Mouse (Mus musculus): ENCODE results near the gene Gm21887. TPM values are rescaled to one million over a fixed set of nuclear protein-coding genes. Genes with fewer than 3 reads are reported as not detected.
"Not testable (repeated sequence)": the region's sequence is repeated elsewhere in the genome, so short reads cannot be mapped to it uniquely, and the experiment has no call there.

Gm21887 gene
- polyA plus RNA-seq, 1 experiment, result 1,607 TPM

GRCm38 (mm10) chrX:169998559-169999219 is 10.8 kb upstream of the Gm21887 start:
- H3K4me1 ChIP-seq (replicated peaks; ENCODE audit: control insufficient read depth, insufficient read depth, low read length); H3K4me3 ChIP-seq (ENCODE audit: control insufficient read depth, insufficient read depth, low read length); H3K27ac ChIP-seq (ENCODE audit: control insufficient read depth, insufficient read depth, low read length); H3K27me3 ChIP-seq (ENCODE audit: control insufficient read depth, insufficient read depth, low read length); H3K36me3 ChIP-seq (ENCODE audit: control insufficient read depth, insufficient read depth, low read length); DNase-seq: not testable (repeated sequence)
- 13% methylated on average over 2 of the region's 4 CpGs for WGBS

GRCm38 (mm10) chrX:169999226-169999883 is 10.1 kb upstream of the Gm21887 start:
- not testable (repeated sequence) for H3K27ac ChIP-seq (ENCODE audit: control insufficient read depth, insufficient read depth, low read length); H3K4me1 ChIP-seq (replicated peaks; ENCODE audit: control insufficient read depth, insufficient read depth, low read length); H3K36me3 ChIP-seq (ENCODE audit: control insufficient read depth, insufficient read depth, low read length); H3K4me3 ChIP-seq (ENCODE audit: control insufficient read depth, insufficient read depth, low read length); H3K27me3 ChIP-seq (ENCODE audit: control insufficient read depth, insufficient read depth, low read length)
- DNase-seq, result peak; percentile 81
- 41% methylated on average over 6 of the region's 11 CpGs for WGBS

- H3K36me3 ChIP-seq (ENCODE audit: control insufficient read depth, insufficient read depth, low read length); H3K27me3 ChIP-seq (ENCODE audit: control insufficient read depth, insufficient read depth, low read length); H3K27ac ChIP-seq (ENCODE audit: control insufficient read depth, insufficient read depth, low read length); H3K4me3 ChIP-seq (ENCODE audit: control insufficient read depth, insufficient read depth, low read length); DNase-seq; H3K4me1 ChIP-seq (replicated peaks; ENCODE audit: control insufficient read depth, insufficient read depth, low read length): not testable (repeated sequence)
- WGBS, result 0% methylated on average over 2 of the region's 3 CpGs
Observed at GRCm38 (mm10) chrX:169999912-170000641, 9.4 kb upstream of the Gm21887 start.

GRCm38 (mm10) chrX:170000642-170001387 is 8.6 kb upstream of the Gm21887 start:
- not testable (repeated sequence) for H3K36me3 ChIP-seq (ENCODE audit: control insufficient read depth, insufficient read depth, low read length); H3K4me1 ChIP-seq (replicated peaks; ENCODE audit: control insufficient read depth, insufficient read depth, low read length); H3K27me3 ChIP-seq (ENCODE audit: control insufficient read depth, insufficient read depth, low read length); H3K4me3 ChIP-seq (ENCODE audit: control insufficient read depth, insufficient read depth, low read length); H3K27ac ChIP-seq (ENCODE audit: control insufficient read depth, insufficient read depth, low read length); DNase-seq
- 57% methylated on average over 5 of the region's 6 CpGs for WGBS

GRCm38 (mm10) chrX:170001388-170001695 is 8.1 kb upstream of the Gm21887 start:
- not testable (repeated sequence) for H3K36me3 ChIP-seq (ENCODE audit: control insufficient read depth, insufficient read depth, low read length); H3K27me3 ChIP-seq (ENCODE audit: control insufficient read depth, insufficient read depth, low read length); H3K4me3 ChIP-seq (ENCODE audit: control insufficient read depth, insufficient read depth, low read length); H3K4me1 ChIP-seq (replicated peaks; ENCODE audit: control insufficient read depth, insufficient read depth, low read length); H3K27ac ChIP-seq (ENCODE audit: control insufficient read depth, insufficient read depth, low read length); DNase-seq
- 100% methylated on average over 1 of the region's 12 CpGs for WGBS

GRCm38 (mm10) chrX:170002510-170003197 is 6.8 kb upstream of the Gm21887 start:
- H3K36me3 ChIP-seq (ENCODE audit: control insufficient read depth, insufficient read depth, low read length); H3K27ac ChIP-seq (ENCODE audit: control insufficient read depth, insufficient read depth, low read length); H3K4me1 ChIP-seq (replicated peaks; ENCODE audit: control insufficient read depth, insufficient read depth, low read length); H3K27me3 ChIP-seq (ENCODE audit: control insufficient read depth, insufficient read depth, low read length); H3K4me3 ChIP-seq (ENCODE audit: control insufficient read depth, insufficient read depth, low read length): not testable (repeated sequence)
- DNase-seq, result peak; percentile 66
- 67% methylated on average over 10 of the region's 18 CpGs for WGBS

GRCm38 (mm10) chrX:170003536-170003935 is 5.9 kb upstream of the Gm21887 start:
- 5% methylated on average over 1 of the region's 1 CpGs for WGBS
- not testable (repeated sequence) for H3K27me3 ChIP-seq (ENCODE audit: control insufficient read depth, insufficient read depth, low read length); H3K27ac ChIP-seq (ENCODE audit: control insufficient read depth, insufficient read depth, low read length); H3K4me1 ChIP-seq (replicated peaks; ENCODE audit: control insufficient read depth, insufficient read depth, low read length); DNase-seq; H3K4me3 ChIP-seq (ENCODE audit: control insufficient read depth, insufficient read depth, low read length); H3K36me3 ChIP-seq (ENCODE audit: control insufficient read depth, insufficient read depth, low read length)

- WGBS, result 55% methylated on average over 2 of the region's 2 CpGs
- not testable (repeated sequence) for H3K4me3 ChIP-seq (ENCODE audit: control insufficient read depth, insufficient read depth, low read length); H3K36me3 ChIP-seq (ENCODE audit: control insufficient read depth, insufficient read depth, low read length); H3K27me3 ChIP-seq (ENCODE audit: control insufficient read depth, insufficient read depth, low read length); DNase-seq; H3K4me1 ChIP-seq (replicated peaks; ENCODE audit: control insufficient read depth, insufficient read depth, low read length); H3K27ac ChIP-seq (ENCODE audit: control insufficient read depth, insufficient read depth, low read length)
Observed at GRCm38 (mm10) chrX:170004236-170004635, 5.2 kb upstream of the Gm21887 start.

GRCm38 (mm10) chrX:170004793-170005192 is 4.7 kb upstream of the Gm21887 start:
- H3K27me3 ChIP-seq (ENCODE audit: control insufficient read depth, insufficient read depth, low read length), result not testable (repeated sequence)
- 69% methylated on average over 3 of the region's 5 CpGs for WGBS

GRCm38 (mm10) chrX:170005194-170005593 is 4.3 kb upstream of the Gm21887 start:
- 40% methylated on average over 13 of the region's 13 CpGs for WGBS
- not testable (repeated sequence) for H3K4me1 ChIP-seq (replicated peaks; ENCODE audit: control insufficient read depth, insufficient read depth, low read length); H3K27ac ChIP-seq (ENCODE audit: control insufficient read depth, insufficient read depth, low read length); H3K27me3 ChIP-seq (ENCODE audit: control insufficient read depth, insufficient read depth, low read length); H3K4me3 ChIP-seq (ENCODE audit: control insufficient read depth, insufficient read depth, low read length); H3K36me3 ChIP-seq (ENCODE audit: control insufficient read depth, insufficient read depth, low read length)
- peak; percentile 69 for DNase-seq

More at GRCm38 (mm10) chrX:170004793-170005192, 4.7 kb upstream of the Gm21887 start:
- H3K4me1 ChIP-seq (replicated peaks; ENCODE audit: control insufficient read depth, insufficient read depth, low read length); H3K4me3 ChIP-seq (ENCODE audit: control insufficient read depth, insufficient read depth, low read length); DNase-seq; H3K36me3 ChIP-seq (ENCODE audit: control insufficient read depth, insufficient read depth, low read length); H3K27ac ChIP-seq (ENCODE audit: control insufficient read depth, insufficient read depth, low read length): not testable (repeated sequence)

Data from thymus, adult 2 months (tissue).